Mouse (Mus musculus) left cerebral cortex, adult 8-10 months (tissue): Measurements from ENCODE around the gene Arhgap17. TPM values are rescaled to one million over a fixed set of nuclear protein-coding genes. Genes with fewer than 3 reads are reported as not detected.

ENCODE experiments used
- DNase-seq, 2 experiments: peaks; one replicate each; pipeline ENCODE4 v3.0.0; 2022; ENCODE audit warnings: low spot score in 2 of 2
- total RNA-seq, 4 experiments: library from RNA; stranded (reverse); gene quantifications; 2 replicates each; pipeline ENCODE4 v1.2.4; 2022

The Arhgap17 gene
- total RNA-seq, 4 experiments from 2014 or later, result 13.8 to 23.7 (median 20.0) TPM

DNA sequence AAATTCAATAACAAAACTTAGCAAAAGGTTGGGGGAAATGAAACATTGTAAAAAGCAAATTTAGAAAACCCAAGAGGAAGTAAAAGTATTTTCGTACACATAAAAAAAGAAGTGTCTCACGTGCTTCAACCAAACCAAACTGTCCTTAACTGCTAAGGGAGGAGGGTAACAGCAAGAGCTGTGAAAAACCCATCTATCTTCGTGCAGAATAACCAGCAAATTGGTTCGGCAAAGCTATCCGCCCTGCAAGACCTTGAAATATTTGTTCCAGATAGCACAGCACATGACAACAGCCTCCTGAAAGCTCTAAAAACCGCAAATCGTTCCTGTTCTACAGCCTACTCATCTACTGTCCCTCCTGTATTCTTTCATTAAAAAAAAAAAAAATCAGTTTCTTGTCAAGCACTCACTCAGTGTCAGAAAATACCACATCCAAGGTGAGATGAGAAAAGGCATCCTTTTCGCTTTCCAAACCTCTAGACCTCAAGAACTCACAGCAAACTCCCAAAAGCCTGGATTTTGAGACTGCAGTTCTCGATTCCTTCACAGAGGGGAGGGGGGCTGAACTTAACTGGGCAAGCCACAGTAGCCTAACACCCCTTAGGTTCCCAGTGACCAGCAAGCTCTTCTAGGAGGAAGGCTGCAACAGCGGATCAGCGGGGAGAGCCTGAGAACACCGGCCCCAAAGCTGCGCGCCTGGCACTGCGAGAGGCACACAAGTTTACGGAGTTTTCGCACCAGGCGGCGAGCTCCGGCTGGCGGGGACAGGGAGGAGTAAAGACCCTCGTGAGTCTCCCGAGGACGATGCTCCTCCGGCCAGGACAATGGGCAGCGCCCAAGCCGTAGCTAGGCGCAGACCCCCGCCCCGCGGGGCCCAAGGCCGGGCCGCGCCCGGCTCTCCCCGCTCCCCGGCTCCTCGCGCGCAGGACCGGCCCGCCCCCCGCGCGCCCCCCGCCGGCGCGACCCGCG, 653 bp downstream of the Arhgap17 start:
- peak in 1 of 2 experiments; percentile 40 for DNase-seq

DNA sequence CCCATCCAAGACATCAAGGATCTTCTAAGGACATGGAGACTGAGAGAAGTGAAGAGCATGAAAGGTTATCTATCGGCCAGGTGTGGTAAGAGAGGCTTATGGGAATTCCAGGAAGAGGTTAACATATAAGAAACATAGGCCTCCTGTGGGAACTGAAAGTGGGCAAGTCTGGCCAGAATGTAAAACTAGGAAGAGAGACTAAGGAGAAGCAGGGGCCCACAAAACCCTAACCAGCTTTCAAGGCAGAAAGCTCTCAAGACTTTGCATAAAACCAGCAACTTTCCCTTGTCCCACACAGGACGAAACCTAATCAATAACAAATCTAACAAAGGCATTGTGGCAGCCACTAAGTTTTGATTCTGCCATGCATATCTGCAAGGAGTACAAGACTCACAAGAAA, 1.5 kb downstream of the Arhgap17 start:
- no peak for DNase-seq

DNA sequence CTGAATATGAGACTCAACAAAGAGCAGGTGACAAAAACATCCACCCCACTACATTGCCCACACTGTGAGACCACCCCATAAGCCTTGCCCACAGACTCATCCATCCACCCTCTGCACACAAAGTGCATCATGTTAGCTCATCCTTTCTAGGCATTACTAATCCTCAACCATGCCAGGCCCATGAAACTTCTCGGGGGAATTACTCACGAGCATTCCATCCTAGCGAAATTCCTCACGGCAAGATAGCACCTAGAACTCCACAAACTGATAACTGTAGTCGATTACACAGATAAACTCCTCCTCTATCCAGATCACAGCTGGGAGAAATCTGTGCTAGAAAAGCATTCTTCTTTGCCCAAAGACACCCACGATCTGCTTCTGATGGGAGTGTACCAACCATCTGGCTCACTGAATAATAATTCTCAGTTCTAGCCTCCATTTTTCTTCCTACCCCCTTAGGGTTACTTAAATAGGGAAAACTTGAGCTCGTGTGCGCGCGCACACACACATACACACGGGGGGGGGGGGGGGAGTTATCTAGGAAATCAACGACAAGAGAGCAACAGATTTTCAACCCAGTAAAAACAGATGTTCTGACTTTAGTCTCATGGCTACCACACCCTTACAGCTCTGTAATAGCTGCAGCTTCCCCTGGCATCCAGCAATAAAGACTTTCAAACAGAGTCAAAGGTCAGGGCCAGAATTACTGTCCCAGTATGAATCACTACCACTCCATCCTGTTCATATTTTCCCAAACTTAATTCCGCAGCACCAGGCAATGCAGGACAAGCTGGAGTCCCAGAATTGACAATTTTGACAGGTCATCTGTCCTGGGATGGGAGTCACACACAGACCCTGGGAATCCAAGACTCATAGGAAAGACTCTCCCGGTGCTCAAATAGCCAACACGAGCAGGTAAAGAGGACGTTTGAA, 2.2 kb downstream of the Arhgap17 start:
- peak in 1 of 2 experiments; percentile 35 for DNase-seq

DNA sequence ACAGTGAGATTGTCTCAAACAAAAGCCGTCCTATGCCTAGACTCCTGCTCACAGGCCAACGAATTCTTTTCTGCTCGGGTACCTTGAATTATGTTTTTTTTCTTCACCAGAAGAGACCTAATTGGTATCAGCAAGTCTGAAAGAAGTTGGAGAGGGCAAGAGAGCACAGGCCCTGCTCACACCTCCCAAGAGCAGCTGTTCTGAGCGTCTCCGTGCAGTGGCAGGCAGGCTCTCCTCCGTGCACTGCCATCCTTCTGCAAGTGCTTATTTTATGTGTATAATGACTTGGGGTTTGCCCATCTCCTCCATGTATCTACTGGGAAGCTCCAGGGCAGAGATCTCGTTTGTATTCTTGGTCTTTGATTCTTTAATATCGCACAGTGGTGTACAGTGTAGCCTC, 2.9 kb downstream of the Arhgap17 start:
- DNase-seq, result no peak

DNA sequence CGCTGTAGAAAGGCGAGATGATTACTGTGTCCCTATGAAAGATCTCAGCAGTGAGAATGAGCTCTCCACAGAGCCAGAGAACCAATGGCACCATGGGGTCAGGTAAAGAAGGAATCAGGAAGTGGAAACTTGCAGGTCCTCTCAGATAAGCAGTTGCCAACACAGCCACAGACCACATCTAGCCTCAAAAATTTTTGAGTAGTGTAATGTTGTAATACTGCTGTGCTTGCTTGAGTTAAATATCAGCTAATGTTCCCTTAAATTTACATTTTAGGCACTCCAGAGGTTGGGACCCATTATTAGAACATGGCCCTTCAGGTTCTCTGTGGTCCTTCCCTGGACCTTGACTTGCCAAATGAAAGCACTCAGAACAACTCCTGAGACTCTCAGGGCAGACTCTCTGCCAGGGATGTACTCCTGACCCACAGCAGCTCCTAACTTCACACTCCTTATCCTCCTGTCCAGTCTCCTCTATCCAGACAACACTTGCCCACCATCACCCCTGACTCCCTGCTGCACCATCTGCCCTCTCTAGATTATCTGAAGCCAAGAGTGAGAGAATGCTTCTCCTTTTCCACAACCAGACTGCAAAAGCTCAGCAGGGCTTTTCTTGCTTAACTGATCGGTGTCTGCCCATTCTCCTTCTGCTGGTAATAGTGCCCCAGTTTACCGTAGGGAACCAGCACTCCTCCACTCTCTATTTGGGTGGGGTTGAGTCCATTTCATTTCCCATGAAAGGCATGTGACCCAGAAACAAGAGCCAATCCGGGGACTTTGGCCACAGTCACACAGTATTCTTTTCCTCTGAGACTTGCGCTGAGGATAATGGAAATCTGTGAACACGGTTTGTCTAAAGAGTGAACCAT, 3.6 kb downstream of the Arhgap17 start:
- DNase-seq, result no peak

DNA sequence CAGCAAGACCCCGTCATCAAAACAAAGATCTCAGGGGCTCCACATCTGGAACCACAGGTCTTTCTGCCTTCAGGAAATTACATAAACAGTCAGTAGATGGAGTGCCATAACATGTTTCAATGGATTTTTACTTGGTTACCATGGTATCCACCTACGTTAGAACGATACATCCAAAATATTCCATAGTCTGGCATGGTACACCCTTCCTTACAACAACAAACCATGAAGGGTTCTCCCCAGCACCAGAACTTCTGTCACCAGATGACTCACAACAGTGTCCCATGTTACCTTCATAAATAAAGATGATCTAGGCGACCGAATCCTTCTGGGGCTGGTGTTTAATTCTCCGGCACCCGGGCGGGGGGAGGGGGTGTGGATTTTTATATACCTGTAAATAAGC, 5.7 kb downstream of the Arhgap17 start:
- peak in 1 of 2 experiments; percentile 70 for DNase-seq

DNA sequence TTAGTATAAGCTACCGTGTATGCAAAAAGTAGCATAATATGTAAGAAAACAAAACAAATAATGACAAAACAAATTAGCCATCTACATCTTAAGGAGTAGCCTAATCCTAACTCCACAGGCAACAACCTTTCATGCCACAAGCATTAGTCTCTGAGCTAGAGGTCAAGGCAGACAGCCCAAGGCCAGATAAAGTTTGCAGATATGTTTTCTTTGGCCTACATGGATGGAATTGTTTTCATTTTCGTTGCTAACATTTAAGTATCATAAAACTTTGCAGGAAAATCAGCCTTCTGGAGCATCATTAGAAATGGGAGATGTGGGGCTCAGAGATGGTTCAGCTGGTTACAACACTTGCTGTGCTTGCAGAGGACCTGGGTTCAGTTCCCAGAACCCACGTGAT, 6.9 kb downstream of the Arhgap17 start:
- DNase-seq, result no peak

DNA sequence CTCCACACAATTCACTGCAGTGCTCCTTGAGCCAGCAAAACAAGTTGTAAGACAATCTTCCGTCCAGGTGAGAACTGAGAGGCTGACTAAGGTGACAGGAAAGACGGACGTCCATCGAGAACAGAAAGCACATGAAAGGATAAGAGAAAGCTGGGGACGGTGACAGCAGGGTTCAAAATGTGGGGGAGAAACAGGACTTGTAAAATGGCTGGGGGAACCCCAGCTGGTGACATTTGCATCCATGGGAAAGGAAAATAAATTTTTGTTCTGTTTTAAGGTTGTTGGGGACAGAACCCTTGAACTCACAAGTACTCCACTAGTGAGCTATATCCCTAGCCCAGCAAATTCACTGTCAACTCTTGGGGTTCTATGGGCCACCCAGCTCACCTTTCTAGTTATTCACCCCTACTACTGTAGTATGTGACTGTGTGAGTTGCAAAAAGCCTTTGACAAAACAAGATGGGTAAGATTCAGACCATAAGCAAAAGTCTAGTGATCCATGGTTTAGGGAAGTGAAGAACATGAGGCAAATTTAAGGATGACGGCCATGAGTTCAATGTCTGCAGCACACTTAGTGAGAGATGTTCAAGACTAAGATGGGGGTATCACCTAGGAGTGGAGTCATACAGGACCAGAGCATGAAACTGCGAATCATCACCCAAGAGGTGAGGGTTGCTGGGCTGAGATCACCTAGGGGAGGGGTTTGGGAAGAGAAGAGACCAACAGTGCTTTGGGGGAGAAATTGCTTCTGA, 8.3 kb downstream of the Arhgap17 start:
- no peak for DNase-seq

DNA sequence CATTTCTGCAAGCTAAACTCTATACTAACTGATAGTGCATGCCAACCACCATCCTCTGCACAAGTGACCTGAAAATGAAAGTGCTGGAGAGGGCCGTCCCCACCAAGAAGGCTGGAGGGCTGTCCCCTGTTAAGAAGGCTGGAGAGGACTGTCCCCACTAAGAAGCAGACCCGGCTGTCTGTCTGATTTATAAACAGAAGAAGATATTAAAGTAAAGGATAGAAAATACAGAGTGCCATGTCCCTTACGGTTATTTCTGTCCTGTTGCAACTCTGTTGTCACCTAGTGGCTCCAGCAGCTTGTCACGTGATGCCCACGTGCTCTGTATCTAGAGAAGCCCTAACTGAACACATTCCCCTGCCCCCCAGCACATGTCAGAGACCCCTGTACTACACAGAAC, 9.5 kb downstream of the Arhgap17 start:
- DNase-seq, result no peak

DNA sequence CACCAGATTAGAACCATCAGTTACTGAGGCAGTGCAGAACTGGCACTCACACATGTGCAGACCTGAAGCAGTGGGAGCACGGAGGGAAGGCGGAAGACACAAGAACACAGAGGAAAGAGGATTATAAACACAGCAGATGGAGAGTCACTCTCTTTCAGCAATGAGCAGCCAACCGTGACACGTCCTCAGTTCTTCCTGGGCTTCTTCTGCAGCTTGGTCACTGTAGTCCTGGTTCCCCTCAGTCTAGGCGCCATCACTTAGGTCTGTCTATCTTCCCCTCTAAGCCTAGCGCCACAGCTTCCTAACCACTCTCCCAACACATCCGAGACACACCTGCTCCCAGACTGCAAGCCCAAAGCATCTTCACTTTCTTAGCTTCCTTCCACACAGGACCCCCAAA, 10.6 kb downstream of the Arhgap17 start:
- no peak for DNase-seq

DNA sequence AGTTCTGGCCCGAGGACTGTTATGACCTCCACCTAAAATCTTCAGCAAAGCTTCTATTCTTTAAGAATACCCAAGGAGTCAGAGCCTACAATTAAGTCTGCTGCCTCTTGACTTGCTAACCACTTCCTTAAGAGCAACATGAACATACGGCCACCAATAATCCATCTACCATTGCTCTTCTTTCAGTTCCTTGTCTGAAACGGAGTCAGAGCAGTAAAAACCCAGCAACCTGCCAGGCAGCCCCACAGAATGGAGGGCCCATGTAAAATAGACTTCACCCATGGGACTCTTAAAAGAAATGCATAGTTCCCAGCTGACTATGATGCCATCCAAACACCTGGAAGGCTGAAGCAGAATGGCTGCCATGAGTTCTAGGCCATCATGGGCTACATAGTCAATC, 13.6 kb downstream of the Arhgap17 start:
- DNase-seq, result no peak

DNA sequence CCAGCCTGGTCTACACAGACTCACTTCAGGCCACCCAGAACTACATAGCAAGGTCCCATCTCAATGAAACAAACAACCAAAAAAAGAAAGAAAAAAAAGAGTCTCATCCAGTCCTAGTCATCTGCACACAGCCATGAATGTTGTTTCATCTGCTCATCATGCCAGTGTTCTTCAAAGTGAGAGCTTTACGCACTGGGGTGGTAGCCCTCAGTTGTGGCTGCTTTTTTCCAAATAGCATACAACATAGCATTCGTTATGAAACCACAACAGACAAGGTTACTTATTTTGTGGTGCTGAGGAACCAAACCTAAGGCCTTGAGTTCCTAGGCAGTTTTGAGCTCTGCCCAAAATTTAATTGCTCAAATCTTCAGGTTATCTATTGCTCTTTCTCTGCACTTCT, 14.9 kb downstream of the Arhgap17 start:
- DNase-seq, result no peak

DNA sequence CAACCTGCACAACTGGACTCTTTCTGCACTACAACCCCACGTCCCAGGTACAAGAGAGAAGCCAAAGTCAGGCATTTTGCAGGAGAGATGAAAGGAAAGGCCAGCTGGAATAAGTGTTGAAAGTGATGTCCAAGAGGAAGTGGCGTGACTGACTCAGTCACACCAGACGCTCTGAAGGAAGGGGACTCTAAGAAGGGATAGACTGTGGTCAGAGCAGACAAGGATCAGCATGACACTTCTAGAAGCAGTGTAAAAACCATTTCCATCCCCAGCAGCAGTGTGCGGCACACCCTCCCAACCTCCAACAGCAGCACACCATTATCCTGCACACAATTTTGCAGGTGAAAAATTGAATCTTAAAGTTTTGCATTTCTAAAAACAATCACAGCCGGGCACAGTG, 15.3 kb downstream of the Arhgap17 start:
- DNase-seq, result no peak

DNA sequence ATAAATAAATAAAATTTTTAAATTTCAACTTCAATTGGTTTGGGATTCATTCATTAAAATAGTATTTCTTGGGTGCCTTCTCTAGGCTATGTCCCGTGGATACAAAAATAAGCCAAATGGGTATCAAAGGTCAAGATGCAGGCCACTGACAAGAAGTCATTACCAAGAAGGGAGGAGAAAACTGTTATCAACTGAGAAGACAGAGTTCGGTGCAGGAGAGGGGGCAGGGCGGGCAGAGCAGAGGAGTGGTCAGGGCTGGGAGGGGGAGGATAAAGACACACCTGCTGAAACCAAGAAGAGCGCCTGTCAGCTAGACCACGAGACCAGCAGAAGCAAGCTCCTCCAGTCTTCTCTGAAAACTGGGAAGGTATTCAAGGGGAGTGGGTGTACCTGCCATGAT, 15.8 kb downstream of the Arhgap17 start:
- DNase-seq, result no peak

DNA sequence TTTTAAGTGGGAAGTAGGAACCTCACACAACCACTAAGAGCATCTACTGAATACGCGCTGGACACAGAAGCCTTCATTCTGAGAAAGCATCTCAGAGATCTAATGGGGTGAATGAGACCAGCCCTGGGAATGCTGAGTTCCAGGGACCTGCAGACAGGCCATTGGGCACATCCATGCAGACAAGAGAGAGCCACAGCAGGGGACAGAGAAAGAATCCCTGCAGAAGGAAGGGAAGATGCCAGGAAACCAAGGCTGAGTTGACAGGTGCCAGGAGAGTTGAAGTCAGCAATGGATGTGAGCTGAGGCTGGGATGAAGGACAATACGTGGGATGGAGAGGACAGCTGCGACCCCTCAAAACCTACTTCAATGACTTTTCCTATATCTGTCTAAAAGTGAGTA, 16.6 kb downstream of the Arhgap17 start:
- no peak for DNase-seq

DNA sequence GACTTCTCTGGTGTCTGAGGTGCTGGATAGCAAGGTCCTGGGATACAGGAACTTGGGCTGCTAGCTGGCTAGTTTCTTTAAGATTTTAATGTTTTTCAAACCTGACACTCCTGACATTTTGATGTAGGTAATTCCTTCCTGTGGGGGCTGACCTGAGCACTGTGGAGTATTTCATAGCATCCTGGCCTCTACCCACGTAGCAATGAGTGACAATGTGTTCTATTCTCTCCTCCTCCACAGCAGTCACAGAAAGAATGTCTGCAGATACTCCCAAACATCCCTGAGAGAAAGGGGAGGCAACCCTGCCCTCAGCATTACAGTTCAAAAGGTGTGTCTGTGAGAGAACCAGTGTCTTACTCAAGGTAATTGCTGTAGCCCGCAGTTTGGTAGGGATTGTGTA, 19.5 kb downstream of the Arhgap17 start:
- no peak for DNase-seq

DNA sequence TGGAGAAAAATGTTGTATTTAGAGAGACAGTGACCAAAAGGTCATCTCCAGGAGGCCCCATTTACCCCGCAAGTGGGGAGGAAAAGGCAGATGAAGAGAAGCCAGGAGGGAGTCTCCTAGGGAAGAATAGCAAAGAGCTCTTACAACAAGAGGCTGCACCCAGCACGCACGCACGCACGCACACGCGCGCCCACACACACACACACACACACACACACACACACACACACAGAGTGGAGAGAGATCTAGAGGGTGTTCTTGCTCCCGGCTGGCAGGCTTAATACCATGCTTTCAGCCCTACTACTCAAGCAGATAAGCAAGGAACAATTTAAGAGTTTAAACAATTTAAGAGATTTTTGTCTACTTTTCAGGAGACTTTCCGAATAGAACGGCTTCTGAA, 19.9 kb downstream of the Arhgap17 start:
- DNase-seq, result no peak

DNA sequence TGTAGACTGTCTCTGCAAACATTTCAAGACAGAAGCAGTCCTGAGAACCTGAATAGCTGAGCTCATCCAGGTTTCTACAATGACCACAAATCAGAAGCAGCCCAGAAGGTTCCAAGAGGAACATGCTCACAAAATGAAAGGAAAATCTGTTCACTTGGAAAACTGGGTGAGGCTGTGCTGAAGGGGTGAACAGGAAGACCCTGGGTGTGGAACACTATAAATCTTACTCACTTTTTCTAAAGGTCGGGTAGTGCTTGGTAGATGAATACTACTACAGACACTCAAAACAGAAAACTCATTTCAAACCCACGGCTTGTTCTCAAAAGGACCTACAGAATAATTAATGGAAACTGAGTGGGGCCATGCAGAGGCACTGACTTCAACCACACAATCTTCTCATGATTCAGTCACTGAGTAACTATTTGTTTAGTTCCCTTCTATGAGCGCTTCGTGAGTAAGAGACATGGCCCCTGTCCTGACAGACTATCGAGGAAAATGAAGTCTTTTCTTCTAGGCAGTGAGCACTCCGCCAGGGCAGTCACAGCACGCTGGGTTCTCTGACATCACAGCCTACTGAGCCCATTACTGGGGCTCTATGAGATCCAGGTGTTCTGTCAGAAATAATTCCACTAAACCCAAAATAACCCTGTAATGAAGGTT, 23.0 kb downstream of the Arhgap17 start:
- DNase-seq, result no peak

DNA sequence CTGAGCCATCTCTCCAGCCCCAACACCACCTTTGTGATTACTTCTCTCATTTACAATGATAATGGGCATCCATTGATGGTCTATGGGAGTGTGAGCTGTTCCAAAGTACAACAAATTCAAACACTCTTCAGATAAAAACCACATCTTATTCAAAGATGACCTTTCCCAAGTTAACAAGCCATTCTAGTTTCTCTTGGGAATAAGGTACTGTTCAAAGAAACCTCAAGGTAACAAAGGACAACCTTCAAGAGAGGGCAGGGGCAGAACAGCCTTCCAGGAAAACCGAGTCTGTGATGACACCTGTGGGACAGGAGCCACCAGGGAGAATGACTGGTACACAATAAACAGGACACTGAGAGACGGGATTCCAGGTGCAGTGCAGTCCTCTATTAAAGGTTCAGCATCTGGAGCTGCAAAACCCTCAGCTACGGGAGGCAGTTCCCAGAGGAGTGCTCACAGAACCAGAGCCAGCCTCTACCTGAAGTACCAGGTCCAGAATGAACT, 24.6 kb downstream of the Arhgap17 start:
- DNase-seq, result no peak
